Mouse (Mus musculus): ENCODE measurements around the gene Slc22a17. TPM values are rescaled to one million over a fixed set of nuclear protein-coding genes. Genes with fewer than 3 reads are reported as not detected.

Gene Slc22a17
- total RNA-seq, 4 experiments from 2014 or later = 0.68 to 1.4 (median 1.2) TPM

DNA sequence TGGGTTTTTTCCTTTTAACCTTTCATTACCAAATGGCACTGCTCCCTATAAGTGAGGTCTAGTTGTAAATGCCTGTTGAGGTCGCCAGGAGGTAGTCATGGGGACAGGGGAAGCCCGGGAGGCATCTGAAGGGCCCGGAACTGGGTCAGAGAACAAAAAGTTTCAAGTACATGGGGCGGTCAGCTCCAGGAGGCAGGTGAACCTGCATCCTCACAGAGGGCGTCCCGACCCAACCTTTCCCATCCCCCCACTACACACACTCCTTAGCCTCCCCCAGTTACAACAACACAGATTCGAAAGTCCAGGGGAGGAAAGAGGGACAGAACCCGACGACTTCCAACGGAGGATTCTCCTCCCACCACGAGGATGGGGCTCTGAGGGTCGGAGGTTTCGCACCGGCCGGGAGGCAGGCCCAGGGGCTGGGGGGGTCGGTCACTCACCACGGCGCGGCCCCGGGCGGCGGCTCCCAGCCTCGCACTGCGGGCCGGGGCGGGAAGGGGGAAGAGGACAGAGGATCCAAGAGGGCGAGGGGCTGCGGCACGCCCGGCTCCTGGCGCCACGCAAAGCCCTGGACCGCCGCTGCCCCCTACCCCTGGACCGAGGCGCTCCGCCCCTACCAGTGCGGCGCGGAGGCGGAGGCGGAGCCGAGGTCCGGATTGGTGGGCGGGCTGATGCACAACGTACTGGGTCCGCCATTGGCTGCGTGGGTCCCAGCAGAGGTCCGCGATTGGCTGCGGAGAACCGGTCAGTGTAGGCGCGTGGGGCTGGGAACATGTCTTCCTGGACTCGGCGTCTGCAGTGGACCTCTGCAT, 49.2 kb downstream of the Slc22a17 start:
- peak; percentile 80 to 86 for DNase-seq (ENCODE audit: low spot score in 2 of 2)

DNA sequence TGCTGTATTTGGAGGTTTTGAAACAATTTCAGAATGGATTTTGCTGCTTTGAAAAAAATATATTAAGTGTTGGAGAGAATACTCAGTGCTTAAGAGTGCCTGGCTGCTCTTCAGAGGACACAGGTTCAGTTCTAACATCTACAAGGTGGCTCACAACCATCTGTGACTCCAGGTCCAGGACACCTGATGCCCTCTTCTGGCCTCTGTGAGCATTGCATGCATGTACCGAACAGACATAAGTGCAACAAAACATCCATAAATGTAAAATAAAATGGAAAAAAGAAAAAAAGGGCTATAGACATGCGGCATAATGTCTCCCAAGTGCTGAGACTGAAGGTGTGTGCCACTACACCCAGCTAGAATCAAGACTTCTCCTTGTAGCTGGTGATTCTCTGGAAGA, 52.4 kb downstream of the Slc22a17 start:
- DNase-seq (ENCODE audit: low spot score in 2 of 2) = peak in 1 of 2 experiments; percentile 31

DNA sequence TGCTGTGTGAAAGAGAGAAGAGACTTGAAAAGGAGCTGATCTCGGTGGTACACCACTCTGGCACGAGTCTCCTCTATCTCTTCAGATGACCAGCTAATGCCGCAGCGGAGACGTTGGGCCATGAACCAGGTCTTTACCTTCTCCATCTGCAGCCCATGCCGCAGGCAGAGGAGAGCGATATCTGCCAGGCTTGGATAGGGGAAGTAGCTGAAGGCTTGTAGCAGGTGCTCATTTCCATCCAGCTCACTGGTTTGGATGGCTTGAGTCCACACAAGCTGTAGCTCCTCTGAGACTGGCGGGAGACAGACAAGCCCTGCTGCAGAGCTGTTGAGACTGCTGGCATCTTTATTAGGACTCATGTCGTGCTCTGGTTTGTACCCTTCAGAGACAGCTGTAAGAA, 55.0 kb downstream of the Slc22a17 start:
- DNase-seq (ENCODE audit: low spot score in 2 of 2) = no peak

DNA sequence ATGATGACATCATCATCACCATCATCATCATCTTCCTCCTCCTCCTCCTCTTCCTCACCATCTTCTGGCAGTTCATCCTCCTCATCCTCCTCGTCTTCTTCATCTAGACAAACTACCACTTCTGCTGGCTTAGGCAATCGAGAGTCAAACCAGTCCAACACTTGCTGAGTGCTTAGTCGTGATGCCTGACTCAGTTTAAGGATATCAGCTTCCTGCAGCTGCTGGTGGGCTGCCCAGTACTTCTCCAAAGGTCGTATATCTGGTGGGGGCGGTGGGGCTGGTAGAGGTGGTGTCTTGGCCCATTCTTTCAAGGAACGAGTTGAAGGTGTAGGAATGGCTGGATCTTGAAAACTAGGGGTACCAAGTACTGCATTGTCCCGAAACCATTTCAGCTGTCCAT, 56.2 kb downstream of the Slc22a17 start:
- DNase-seq (ENCODE audit: low spot score in 2 of 2) = no peak

Small RNA genes within 50 kb of the gene (microRNA-seq; reads per million reads assigned to microRNA genes)
- 10.0 reads per million, percentile 4 among the genes with 10 or more reads in this experiment for gene Mir208a

Other genes starting within 250 kb of the Slc22a17 start
- 1 to 10 TPM; 7.1 to 9.4 (median 8.0) TPM for gene 1700123O20Rik, start 226.9 kb downstream of the Slc22a17 start, total RNA-seq (2022)
- gene Acin1, start 226.2 kb downstream of the Slc22a17 start, total RNA-seq (2022) = 10 to 100 TPM; 46.2 to 72.1 (median 55.9) TPM
- not detected for gene Gm29776, start 214.3 kb downstream of the Slc22a17 start, total RNA-seq (2022)
- not detected for gene Cebpe, start 201.0 kb downstream of the Slc22a17 start, total RNA-seq (2022)
- gene Slc7a8, start 131.2 kb downstream of the Slc22a17 start, total RNA-seq (2022) = 10 to 100 TPM; 11.3 to 17.4 (median 12.2) TPM
- gene Rnf212b, start 99.0 kb downstream of the Slc22a17 start, total RNA-seq (2022) = 1 to 10 TPM; 2.2 to 3.2 (median 2.5) TPM
- 1 to 10 TPM; 3.3 to 7.6 (median 5.2) TPM for gene Homez, start 42.2 kb downstream of the Slc22a17 start, total RNA-seq (2022)
- gene Ppp1r3e, start 35.6 kb downstream of the Slc22a17 start, total RNA-seq (2022) = 1 to 10 TPM; 3.6 to 5.3 (median 4.0) TPM
- gene Bcl2l2, start 29.8 kb downstream of the Slc22a17 start, total RNA-seq (2022) = 10 to 100 TPM; 23.8 to 31.4 (median 26.8) TPM
- gene Gm20521, start 29.7 kb downstream of the Slc22a17 start, total RNA-seq (2022) = 1 to 10 TPM in 3 of 4 experiments, under 1 TPM in 1; 0.83 to 7.4 (median 3.1) TPM
- 10 to 100 TPM; 44.2 to 55.9 (median 50.0) TPM for gene Pabpn1, start 20.6 kb downstream of the Slc22a17 start, total RNA-seq (2022)
- gene Efs, start 13.0 kb upstream of the Slc22a17 start, total RNA-seq (2022) = 1 to 10 TPM in 1 of 4 experiments, under 1 TPM in 3; 0.48 to 1.1 (median 0.86) TPM
- gene Il25, start 19.6 kb upstream of the Slc22a17 start, total RNA-seq (2022) = not detected
- not detected for gene Cmtm5, start 23.1 kb upstream of the Slc22a17 start, total RNA-seq (2022)
- 100 to 1,000 TPM; 106 to 159 (median 128) TPM for gene Myh6, start 53.8 kb upstream of the Slc22a17 start, total RNA-seq (2022)
- gene Gm17428, start 63.8 kb upstream of the Slc22a17 start, total RNA-seq (2022) = not detected
- gene Myh7, start 81.5 kb upstream of the Slc22a17 start, total RNA-seq (2022) = 100 to 1,000 TPM; 508 to 760 (median 618) TPM
- gene Ngdn, start 102.3 kb upstream of the Slc22a17 start, total RNA-seq (2022) = 10 to 100 TPM; 18.5 to 19.7 (median 19.1) TPM
- gene Zfhx2, start 179.2 kb upstream of the Slc22a17 start, total RNA-seq (2022) = 1 to 10 TPM; 4.9 to 6.2 (median 5.6) TPM
- gene Thtpa, start 181.7 kb upstream of the Slc22a17 start, total RNA-seq (2022) = 10 to 100 TPM; 13.4 to 15.6 (median 14.9) TPM
- 1 to 10 TPM; 2.2 to 3.9 (median 3.6) TPM for gene Ap1g2, start 193.5 kb upstream of the Slc22a17 start, total RNA-seq (2022)
- under 1 TPM in 2 of 4 experiments, not detected in 2; 0.08 to 0.19 TPM for gene Jph4, start 203.8 kb upstream of the Slc22a17 start, total RNA-seq (2022)

All from gastrocnemius, adult 8-10 months (tissue).